Mouse (Mus musculus) spleen, postnatal 14 days (tissue): ENCODE results near the gene Ino80b.

ENCODE experiments used
- DNase-seq, 2 experiments: peaks; one replicate each; pipeline ENCODE4 v3.0.0; 2021 to 2022; ENCODE audit warnings: low spot score in 2 of 2

The Ino80b gene

DNA sequence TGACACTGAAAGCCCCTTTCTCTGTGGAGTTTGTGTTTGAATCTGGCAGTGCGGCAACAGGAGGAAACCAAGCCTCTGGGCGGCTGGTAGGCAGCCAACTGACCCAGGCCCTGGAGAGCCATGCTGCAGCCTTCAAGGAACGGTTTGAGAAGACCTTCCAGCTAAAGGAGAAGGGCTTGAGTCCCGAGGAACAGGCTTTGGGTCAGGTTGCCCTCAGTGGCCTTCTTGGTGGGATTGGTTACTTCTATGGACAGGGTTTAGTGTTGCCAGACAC lies 8.1 kb downstream of the Ino80b start:
- no peak for DNase-seq

DNA sequence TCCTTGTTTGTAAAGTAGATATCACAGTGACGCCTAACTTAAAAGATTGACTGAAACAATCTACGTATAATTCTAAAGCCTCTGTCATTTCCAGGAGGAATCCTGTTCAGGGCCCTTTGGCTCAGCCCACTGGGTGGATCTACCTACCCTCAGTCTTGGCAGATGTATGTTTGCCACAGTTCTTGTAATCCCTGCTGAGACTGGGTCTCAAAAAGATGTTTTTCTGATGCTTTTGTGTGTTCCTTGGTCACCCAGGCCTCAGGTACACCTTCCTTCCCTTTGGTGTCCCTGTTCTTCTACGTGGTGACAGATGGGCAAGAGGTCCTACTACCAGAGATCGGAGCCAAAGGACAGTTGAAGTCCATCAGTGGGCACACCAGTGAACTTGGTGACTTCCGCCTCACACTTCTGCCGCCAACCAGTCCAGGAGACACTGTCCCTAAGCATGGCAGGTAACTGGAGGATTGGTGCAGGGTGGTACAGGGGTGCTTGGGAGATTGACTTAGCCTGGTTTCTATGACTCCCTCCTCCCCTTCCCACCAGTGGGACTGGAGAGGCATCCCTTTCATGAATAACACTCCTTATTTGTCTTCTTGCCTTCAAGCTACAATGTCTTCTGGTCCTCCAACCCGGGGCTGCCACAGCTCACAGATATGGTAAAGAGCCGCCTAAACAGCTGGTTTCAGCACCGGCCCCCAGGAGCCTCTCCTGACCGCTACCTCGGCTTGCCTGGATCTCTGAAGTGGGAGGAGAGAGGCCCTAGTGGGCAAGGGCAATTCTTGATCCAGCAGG lies 8.7 kb downstream of the Ino80b start:
- DNase-seq = no peak

DNA sequence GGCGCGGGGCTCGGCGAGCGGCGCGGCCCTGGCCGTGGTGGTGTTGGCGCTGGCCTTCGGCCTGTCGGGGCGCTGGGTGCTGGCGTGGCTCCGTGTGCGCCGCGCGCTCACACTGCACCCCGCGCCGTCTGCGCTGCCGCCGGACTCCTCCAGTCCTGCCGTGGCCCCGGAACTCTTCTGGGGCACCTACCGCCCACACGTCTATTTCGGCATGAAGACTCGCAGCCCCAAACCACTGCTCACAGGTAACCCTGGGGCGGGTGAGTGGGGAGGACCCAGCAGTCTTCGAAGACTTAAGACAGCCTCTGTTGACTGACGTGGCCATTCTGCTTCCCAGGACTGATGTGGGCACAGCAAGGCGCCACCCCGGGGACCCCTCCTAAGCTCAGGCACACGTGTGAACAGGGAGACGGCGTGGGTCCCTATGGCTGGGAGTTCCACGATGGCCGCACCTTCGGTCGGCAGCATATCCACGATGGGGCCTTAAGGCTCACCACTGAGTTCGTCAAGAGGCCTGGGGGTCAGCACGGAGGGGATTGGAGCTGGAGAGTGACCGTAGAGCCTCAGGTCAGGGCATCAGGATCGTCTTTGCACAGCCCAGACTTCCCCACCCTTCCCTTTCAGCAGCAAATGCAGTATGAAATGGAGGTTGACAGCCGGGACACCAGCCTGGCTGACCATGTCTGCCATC lies 9.4 kb downstream of the Ino80b start:
- no peak for DNase-seq

DNA sequence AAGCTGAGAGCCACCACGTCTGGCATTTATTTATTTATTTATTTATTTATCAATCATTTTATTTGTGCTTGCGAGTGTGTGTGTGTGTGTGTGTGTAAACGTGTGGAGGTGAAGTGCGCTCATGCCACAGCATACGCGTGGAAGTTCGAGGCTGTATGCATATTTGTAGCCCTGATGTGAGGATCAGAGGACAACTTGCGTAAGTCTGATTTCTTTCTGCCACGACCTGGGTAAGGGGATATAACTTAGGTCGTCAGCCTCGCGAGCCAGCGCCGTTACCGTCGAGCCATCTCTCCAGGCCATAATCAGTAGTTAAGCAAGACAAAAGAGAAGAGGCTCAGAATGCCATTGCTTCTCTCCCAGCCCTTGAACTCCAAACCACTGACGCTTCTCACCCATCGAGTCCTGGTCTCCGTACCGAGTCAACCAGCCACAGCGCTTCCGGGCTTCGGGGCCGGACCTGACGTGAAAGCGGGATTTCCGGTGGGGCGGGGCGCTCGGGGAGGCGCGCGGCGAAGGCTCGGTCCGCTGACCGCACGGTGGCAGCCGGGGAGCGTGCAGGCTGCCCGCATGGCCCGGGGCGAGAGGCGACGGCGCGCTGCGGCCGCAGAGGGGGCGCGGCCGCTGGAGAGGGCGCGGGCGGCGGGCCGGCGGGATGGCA lies 10.1 kb downstream of the Ino80b start, which contains the start of gene Mogs:
TSS of gene Mogs (plus strand) at position 486 of the 661 bp plus-strand sequence.
- DNase-seq = peak; percentile 91 to 93

DNA sequence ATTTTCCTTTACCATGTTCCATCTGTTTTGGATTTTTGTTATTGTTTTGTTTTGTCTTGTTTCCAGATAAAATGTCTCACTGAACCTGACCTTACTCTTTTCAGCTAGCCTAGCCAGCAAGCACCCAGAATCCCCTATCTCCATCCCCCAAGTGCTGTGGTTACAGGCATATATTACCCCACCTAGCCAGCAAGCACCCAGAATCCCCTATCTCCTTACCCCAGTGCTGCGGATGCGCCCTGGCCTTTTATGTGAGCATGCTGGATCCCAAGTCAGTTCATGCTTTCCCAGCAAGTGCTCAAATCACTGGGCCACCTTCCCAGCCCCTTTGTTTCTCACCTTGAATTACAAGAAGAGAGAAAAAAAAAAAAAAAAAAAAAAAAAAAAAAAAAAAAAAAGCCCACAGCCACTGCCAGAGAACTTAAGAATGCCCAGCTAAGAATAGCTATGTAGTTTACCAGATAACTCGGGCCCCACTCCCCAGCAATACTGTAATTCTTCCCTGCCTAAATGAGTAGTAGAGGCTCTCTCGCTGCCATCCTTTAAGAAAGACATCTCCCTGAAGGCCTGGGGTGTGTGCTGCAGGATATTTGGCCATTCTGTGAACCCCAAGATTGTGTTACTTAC lies 13.6 kb downstream of the Ino80b start:
- no peak for DNase-seq

DNA sequence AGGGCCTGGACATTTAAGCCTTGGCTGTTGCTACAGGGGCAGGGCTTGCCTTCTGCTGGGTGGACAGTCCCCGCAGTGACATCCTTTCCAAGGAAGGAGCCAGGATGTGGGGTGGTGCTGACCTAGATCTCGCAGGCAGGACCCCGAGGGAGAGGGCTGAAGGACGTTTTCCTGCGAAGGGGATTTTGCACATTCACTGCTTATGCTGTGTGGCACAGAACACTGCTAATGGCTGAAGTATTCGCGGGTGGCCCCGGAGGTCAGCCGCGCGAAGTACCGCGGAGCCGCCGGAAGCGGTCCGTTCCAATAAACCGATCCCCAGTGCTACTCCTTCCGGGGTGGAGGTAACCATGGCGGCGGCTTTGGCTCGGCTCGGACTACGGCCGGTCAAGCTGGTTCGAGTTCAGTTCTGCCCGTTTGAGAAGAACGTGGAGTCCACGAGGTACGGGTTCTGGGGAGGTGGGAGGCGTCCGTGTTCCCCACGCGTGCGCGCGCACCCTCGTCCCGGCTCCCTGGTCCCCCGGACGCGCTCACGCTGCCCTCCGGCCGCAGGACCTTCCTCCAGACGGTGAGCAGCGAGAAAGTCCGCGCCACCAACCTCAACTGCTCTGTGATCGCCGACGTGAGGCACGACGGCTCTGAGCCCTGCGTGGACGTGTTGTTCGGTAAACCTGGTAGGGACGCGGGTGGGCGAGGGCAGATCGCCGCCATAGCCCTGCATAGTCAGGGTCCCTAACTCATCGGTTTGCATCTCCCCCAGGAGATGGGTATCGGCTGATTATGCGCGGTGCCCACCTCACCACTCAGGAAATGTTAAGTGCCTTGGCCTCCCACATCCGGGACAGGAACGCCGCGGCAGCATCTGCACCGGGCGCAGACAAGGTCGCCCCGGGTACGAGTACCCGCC lies 16.2 kb downstream of the Ino80b start, which contains the start of gene Mrpl53:
TSS of gene Mrpl53 (plus strand) at position 279 of the 907 bp plus-strand sequence.
- peak; percentile 67 to 79 for DNase-seq

DNA sequence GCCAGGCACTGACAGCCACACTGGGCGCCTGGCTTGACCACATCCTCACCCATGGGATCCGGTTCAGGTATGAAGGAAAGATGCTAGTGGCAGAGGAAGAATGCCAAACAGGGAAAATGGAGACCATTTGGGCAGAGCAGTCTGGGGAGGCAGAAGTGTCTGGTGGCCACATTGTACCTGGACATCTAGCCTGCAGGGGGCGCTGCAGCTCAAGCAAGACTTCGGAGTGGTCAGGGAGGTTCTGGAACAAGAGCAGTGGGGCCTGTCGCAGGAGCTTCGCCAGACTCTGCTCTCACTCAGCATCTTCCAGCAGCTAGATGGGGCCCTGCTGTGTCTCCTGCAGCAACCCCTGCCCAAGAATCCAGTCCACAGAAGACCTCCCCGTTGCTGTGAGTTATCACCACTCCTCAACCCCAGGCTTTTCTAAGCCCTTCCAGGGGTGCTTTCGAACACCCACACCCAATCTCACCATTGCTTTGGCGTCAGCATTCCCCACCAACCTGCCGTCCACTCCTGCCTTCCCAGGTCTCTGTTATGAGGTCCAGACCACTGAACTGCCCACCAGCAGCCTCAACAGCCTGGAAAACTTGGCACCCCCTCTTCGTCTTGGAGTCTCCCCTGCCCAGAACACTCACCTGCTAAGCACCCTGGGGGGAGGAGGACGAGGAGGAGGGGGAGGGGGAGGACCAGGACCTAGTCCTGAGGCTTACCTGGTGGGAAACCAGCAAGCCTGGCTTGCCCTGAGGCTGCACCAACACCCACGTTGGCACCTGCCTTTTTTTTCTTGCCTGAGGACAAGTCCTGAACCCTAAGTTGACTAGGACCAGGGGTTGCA lies 17.4 kb downstream of the Ino80b start:
- DNase-seq = peak; percentile 76 to 85

DNA sequence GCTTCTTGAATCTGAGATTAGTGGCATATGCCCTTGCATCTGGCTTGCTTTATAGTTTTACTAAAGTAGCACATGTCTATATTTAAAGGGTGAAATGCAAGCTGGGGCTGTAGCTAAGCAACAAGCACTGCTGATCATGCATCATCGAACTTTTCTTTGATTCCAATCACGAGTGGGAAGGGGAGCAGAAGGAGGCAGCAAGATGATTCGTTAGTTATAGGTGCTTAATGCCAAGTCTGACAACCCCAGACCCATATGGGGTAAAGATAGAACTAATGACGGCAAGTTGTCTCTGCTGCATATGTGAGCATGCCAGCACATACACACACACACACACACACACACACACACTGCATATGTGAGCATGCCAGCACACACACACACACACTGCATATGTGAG lies 21.1 kb downstream of the Ino80b start:
- DNase-seq = no peak

DNA sequence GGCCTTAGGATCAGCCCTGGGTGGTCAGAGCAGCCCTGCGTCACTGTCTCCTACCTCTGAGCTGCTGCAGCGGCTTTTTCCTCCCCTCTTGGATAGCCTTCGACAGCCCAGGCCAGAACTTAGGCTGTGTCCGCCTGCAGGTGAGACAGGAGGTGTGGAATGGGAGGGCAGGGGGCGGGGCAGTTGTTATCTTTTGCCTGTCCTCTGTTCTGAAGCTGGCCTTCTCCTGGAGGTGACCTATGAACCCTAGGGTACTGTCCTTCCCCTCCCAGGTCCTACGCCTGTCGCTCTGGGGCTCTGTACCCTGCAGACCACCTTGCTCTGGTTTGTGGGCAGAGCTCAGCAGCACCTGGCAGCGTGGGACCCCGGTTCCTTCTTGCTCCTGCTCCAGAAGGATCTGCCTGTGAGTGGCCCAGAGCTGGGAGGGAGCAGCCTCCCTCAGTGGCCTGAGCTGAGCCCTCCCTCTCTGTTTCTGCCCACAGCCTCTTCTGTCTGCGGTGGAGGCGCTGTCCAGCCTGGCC lies 22.0 kb downstream of the Ino80b start:
- DNase-seq = no peak

DNA sequence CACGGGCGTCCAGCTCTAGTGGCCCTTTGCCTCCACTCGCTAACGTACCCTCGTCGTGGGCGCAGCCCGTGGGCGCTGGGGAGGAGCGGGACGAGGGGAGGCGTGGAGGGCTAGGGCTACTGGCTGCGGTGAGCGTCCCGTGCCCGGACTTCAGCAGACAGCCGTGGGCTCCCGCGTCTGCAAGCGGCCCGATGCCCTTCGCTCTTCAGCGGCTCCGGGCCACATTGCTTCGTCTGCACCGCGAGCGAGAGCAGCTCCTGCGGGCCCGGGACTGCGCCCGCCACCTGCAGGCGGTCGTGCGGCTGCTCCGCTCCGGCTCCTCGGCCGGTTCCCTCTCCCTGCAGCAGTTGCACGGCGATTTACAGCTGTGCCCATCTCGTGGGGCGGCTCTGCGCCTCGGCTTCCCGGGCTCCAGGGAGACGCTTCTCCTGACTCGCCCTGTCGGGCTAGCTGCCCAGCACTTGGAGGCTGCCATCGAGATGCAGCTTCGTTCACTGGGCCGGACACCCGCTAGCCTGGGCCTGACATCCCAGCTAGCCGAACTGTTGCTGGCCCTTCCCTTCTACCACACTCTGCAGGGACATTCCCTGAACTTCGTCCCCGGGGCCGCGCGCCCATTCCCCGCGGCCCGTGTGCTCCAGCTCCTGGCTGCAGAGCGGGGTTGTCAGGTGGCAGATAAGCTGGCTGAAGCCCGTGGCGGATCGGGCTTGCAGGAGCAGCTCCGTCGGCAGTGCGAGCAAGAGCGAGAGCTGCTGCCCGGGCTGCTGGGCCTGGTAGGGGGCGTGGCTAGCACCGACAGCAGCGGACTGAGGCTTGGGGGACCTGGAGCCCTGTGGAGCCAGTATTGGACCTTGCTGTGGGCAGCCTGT lies 23.3 kb downstream of the Ino80b start:
- peak; percentile 52 to 67 for DNase-seq

DNA sequence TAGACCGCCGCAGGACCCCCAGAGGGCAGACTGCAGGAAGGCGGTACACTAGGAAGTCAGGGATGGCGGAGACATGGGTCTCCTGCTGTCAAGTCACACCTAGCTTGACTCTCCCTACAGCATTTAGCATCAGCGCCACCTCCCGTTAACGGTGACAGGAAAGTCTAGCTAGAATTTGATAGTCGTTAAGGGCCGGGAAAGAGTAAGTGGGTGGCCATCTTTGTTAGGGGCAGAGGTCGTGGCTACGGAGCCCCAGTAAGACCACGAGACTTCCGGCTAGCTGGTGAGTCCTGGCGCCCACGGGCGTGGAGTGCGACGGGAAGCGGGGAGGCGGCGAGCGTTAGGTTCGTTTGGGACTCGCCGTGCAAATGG lies 23.9 kb downstream of the Ino80b start, which contains the start of the genes Ccdc142 and Gm42688:
TSS of gene Ccdc142 (plus strand) at position 286 of the 372 bp plus-strand sequence.
TSS of gene Gm42688 (plus strand) at position 302 of the 372 bp plus-strand sequence.
- DNase-seq = peak; percentile 81 to 84

DNA sequence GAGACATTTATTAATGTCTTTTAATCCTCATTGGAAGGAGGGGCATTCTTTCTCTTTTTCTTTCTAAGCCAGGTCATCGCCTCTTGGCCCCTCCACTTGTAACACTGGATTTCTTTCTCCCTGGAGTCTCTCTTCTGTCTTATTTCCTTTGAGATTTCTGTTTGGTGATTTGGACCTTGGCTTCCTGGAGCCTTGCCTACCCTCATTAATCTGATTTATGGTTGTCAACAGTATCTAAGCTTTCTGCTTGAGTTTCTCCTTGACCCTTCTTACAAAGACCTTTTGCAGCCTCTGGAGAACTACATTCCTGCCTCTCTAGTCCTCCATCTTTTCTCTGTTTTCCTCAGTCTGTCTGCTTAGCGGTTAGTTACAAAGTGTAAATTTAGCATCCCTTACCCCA lies 26.8 kb downstream of the Ino80b start:
- DNase-seq = no peak

DNA sequence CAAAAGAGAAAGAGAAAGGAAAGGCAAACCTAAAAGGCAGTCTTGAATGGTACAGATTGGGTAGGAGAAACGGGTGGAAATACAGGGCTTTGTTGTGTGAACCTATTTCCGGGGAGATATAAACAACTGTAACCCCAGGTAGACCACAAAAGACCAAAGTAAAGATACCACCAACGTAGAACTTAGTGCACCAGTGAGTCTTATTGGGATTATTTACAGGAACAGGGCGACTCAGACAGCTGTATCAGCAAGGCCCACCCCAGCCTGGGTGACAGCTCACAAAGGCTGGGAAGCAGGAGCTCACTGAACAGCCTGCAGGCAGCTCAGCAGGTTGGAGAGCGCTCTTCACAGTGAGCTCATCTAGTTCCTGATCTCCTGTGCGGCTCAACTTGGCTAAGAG lies 29.3 kb downstream of the Ino80b start:
- DNase-seq = no peak

DNA sequence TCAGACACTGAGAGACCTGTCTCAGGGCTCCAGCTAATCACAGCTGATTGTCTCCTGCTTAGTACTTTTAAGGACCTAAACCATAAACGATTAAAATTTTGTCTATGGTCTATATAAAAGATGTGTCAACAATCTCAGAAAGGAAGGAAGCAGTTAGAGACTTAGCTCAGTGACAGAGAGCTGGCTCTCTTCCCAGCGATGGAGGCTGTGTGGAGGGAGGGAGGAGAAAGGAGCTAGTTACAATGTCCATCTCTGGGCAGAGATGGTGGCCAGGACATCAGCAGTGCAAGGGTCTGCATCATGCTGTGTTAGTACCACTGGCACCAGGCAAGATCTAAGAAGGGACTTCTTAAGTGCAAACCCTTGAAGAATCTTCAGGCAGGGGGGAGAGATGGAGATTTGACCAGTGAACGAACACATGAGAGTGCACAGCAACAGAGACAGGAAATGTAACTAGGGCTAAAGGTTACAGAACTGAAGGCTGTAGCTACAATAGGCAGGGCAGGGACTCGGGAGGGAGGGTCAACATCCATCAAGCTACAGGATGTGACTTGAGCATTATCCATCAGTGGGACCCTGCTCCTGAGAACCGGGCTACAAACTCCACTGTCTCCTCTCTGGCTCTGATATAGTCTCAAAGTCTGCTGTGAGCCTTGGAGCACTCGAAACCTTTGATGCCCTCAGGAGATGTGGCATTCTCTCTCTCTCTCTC lies 32.7 kb downstream of the Ino80b start:
- DNase-seq = no peak

DNA sequence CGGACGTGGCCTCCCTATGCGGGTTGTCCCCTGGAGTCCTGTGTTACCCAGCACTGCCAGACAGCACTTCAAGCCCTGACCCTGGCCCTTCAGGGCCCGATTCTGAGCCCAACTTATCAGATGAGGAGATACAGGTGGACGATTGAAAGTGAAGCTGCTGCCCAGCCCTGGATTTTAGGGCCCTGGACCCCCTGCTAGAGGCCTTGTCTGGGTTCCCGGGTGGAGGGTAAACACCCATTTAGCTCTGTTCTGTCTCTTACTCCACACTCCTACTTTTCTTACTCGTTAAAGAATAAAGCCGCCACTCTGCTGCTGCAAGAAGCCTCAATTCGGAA lies 37.3 kb downstream of the Ino80b start:
- DNase-seq = no peak

DNA sequence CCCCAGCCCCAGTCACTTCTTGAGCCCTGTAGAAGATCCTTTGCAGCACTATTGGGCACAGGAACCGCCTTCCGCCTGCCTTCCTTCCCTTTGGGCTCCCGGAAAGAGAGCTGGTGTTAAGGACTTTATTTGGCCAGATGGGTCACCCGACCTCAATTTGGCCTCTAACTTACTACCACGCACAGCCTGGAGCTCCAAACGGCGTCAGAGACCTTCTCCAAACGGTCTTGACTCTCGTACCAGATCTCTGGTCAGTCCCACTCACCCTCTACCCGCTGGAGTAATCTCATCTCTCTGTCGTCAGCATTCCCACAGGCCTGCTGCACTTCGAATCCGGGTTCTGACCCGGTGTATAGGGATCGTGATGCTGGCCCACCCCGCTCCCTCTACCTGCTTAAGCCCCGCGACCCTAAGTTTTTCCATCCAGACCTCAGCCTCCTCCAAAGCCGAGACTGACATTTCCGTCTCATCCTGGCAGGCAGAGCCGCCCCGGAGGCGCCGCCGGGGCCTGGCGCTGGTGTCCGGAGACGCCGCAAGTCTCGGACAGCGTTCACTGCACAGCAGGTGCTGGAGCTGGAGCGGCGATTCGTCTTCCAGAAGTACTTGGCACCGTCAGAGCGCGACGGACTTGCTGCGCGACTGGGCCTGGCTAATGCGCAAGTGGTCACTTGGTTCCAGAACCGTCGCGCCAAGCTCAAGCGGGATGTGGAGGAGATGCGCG lies 37.9 kb downstream of the Ino80b start:
- no peak for DNase-seq

DNA sequence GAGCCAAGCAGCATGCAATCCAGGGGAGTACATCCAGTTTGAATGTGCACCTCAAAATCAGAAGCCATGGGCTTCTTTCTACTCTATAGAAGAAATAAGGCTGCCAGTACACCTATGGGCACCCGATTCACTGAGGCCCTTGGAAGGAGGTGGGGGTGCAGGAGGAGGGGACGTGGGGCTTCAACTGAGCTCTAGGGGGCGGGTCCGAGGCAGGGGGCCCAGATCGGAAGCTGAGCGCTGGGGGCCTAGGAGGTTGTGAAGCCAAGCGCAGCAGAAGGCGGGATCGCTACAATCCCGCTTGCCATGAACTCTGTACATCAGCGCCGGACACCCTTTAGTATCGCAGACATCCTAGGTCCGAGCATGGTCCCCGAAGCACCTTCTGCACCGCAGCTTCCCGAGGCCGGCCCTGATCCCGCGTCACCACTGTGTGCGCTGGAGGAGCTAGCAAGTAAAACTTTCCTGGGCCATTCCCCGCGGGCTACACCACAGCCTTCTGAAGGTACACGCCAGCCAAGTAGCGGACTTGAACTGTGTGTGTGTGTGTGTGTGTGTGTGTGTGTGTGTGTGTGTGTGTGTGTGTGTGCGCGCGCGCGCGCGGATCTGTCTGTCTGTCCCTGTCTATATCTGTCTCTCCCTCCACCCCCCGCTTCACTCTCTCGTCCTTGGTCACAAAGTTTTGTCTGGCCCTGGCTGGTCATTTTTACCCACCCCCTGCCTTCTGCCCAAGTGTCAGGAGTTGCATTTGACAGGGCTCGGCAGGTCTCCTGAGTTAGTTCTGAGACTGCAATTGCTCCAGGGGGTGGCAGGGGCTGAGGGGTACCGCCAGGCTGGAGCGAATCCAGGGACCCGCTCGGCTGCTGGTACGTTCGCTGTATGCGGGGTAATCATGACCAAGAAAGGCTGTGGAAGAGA lies 38.9 kb downstream of the Ino80b start, which contains the start of gene Lbx2:
TSS of gene Lbx2 (plus strand) at position 247 of the 915 bp plus-strand sequence.
- DNase-seq = no peak
